Mouse (Mus musculus): Measurements from ENCODE around the gene Atpaf1. TPM values are rescaled to one million over a fixed set of nuclear protein-coding genes. Genes with fewer than 3 reads are reported as not detected.

The Atpaf1 gene
- polyA plus RNA-seq, 1 experiment: 35.7 TPM

DNA sequence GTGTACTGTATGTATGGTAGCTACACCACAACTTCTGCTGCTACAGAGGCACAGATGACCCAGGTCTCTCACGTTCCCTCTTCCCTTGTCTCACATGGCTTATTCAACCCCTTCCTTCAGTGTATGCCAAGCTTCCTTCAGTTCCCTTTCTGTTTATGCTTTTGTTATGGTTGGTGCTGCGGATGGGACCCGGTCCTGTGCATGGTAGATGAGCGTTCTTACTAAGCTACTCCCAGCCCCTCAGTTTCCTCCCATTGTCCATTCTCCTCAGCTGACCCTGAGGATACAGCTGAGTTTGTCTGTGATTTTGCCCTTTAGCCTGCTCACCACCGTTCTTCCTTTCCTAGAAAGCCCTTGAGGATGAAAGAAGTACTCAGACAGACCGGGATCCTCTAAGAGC is 67.0 kb downstream of the Atpaf1 start:
- H3K27me3 ChIP-seq (ENCODE audit: control insufficient read depth, insufficient read depth, low read length, poor library complexity, severe bottlenecking): no peaks in the 10 kb centered on the region
- no peaks in the 10 kb centered on the region for H3K4me1 ChIP-seq (ENCODE audit: control insufficient read depth, insufficient read depth, low read length)
- TF ChIP-seq CTCF (IDR thresholded peaks at IDR 0.05; ENCODE audit: low read depth, low read length): no peak
- no peak for TF ChIP-seq EP300 (IDR thresholded peaks at IDR 0.05; ENCODE audit: insufficient read depth, low read depth, low read length)
- TF ChIP-seq POLR2A (IDR thresholded peaks at IDR 0.05; ENCODE audit: insufficient read depth, low read length): no peak
- H3K27ac ChIP-seq (ENCODE audit: insufficient read depth, low read length): no peak overlapping the region
- peaks cover 2% of the 10 kb centered on the region; the same call in 1 of the 2 replicates for H3K36me3 ChIP-seq (ENCODE audit: control insufficient read depth, insufficient read depth, low read length, poor library complexity, severe bottlenecking)
- no peak overlapping the region for H3K9ac ChIP-seq (ENCODE audit: low read depth, poor library complexity, severe bottlenecking)
- no peak overlapping the region for H3K4me3 ChIP-seq (ENCODE audit: low read depth, low read length)
- H3K9me3 ChIP-seq (replicated peaks; ENCODE audit: control insufficient read depth, insufficient read depth, low read length, poor library complexity, severe bottlenecking): no peaks in the 10 kb centered on the region

GRCm38 (mm10) chr4:115855100-115855499 is 70.5 kb downstream of the Atpaf1 start:
- H3K9ac ChIP-seq (ENCODE audit: low read depth, poor library complexity, severe bottlenecking): no peak overlapping the region

GRCm38 (mm10) chr4:115855609-115856008 is 71.0 kb downstream of the Atpaf1 start:
- H3K36me3 ChIP-seq (ENCODE audit: control insufficient read depth, insufficient read depth, low read length, poor library complexity, severe bottlenecking): peaks cover 4% of the 10 kb centered on the region; the same call in 1 of the 2 replicates
- H3K9me3 ChIP-seq (replicated peaks; ENCODE audit: control insufficient read depth, insufficient read depth, low read length, poor library complexity, severe bottlenecking): no peaks in the 10 kb centered on the region
- H3K4me3 ChIP-seq (ENCODE audit: low read depth, low read length): no peak overlapping the region
- H3K27ac ChIP-seq (ENCODE audit: insufficient read depth, low read length): no peak overlapping the region
- no peaks in the 10 kb centered on the region for H3K27me3 ChIP-seq (ENCODE audit: control insufficient read depth, insufficient read depth, low read length, poor library complexity, severe bottlenecking)
- TF ChIP-seq EP300 (IDR thresholded peaks at IDR 0.05; ENCODE audit: insufficient read depth, low read depth, low read length) (no peak), CTCF (IDR thresholded peaks at IDR 0.05; ENCODE audit: low read depth, low read length) (no peak), POLR2A (IDR thresholded peaks at IDR 0.05; ENCODE audit: insufficient read depth, low read length) (no peak)
- H3K9ac ChIP-seq (ENCODE audit: low read depth, poor library complexity, severe bottlenecking): no peak overlapping the region
- no peaks in the 10 kb centered on the region for H3K4me1 ChIP-seq (ENCODE audit: control insufficient read depth, insufficient read depth, low read length)

More at GRCm38 (mm10) chr4:115855100-115855499, 70.5 kb downstream of the Atpaf1 start:
- H3K4me3 ChIP-seq (ENCODE audit: low read depth, low read length): no peak overlapping the region
- no peaks in the 10 kb centered on the region for H3K4me1 ChIP-seq (ENCODE audit: control insufficient read depth, insufficient read depth, low read length)
- H3K27ac ChIP-seq (ENCODE audit: insufficient read depth, low read length): no peak overlapping the region
- H3K27me3 ChIP-seq (ENCODE audit: control insufficient read depth, insufficient read depth, low read length, poor library complexity, severe bottlenecking): no peaks in the 10 kb centered on the region
- H3K36me3 ChIP-seq (ENCODE audit: control insufficient read depth, insufficient read depth, low read length, poor library complexity, severe bottlenecking): peaks cover 4% of the 10 kb centered on the region; the same call in 1 of the 2 replicates
- no peak for TF ChIP-seq EP300 (IDR thresholded peaks at IDR 0.05; ENCODE audit: insufficient read depth, low read depth, low read length)
- TF ChIP-seq CTCF (IDR thresholded peaks at IDR 0.05; ENCODE audit: low read depth, low read length): no peak
- no peak for TF ChIP-seq POLR2A (IDR thresholded peaks at IDR 0.05; ENCODE audit: insufficient read depth, low read length)
- H3K9me3 ChIP-seq (replicated peaks; ENCODE audit: control insufficient read depth, insufficient read depth, low read length, poor library complexity, severe bottlenecking): no peaks in the 10 kb centered on the region

DNA sequence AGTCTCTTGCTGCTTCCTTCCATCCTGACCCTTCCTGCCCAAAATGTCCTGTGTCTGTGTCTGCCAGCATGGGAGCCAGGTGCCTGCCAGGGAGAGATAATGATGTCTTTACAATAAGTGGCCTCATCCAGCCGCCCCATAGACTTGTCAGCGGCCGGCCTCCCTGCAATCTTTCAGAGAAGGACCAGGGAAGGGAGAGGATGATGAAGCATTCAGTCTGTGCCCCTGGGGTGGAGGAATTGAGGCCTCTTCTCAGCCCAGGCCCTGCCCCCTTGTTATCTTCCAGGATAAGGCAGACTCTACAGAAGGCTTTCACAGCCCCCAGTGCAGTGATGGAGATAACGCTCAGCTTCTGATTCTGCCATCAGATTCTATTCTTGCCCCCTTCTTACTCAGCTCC is 71.7 kb downstream of the Atpaf1 start:
- Histone ChIP-seq H3K9me3 (replicated peaks; ENCODE audit: control insufficient read depth, insufficient read depth, low read length, poor library complexity, severe bottlenecking) (no peaks in the 10 kb centered on the region), H3K27me3 (ENCODE audit: control insufficient read depth, insufficient read depth, low read length, poor library complexity, severe bottlenecking) (no peaks in the 10 kb centered on the region), H3K4me1 (ENCODE audit: control insufficient read depth, insufficient read depth, low read length) (no peaks in the 10 kb centered on the region), H3K9ac (ENCODE audit: low read depth, poor library complexity, severe bottlenecking) (no peak overlapping the region), H3K27ac (ENCODE audit: insufficient read depth, low read length) (no peak overlapping the region), H3K4me3 (ENCODE audit: low read depth, low read length) (no peak overlapping the region), H3K36me3 (ENCODE audit: control insufficient read depth, insufficient read depth, low read length, poor library complexity, severe bottlenecking) (0 out of 2 replicates have a peak, but pooled peaks cover 4% of the 10 kb centered on the region)
- TF ChIP-seq CTCF (IDR thresholded peaks at IDR 0.05; ENCODE audit: low read depth, low read length) (no peak), EP300 (IDR thresholded peaks at IDR 0.05; ENCODE audit: insufficient read depth, low read depth, low read length) (no peak), POLR2A (IDR thresholded peaks at IDR 0.05; ENCODE audit: insufficient read depth, low read length) (no peak)

- H3K4me1 ChIP-seq (ENCODE audit: control insufficient read depth, insufficient read depth, low read length): no peaks in the 10 kb centered on the region
- H3K9me3 ChIP-seq (replicated peaks; ENCODE audit: control insufficient read depth, insufficient read depth, low read length, poor library complexity, severe bottlenecking): no peaks in the 10 kb centered on the region
- TF ChIP-seq POLR2A (IDR thresholded peaks at IDR 0.05; ENCODE audit: insufficient read depth, low read length): no peak
- TF ChIP-seq CTCF (IDR thresholded peaks at IDR 0.05; ENCODE audit: low read depth, low read length): no peak
- TF ChIP-seq EP300 (IDR thresholded peaks at IDR 0.05; ENCODE audit: insufficient read depth, low read depth, low read length): no peak
- H3K27me3 ChIP-seq (ENCODE audit: control insufficient read depth, insufficient read depth, low read length, poor library complexity, severe bottlenecking): no peaks in the 10 kb centered on the region
- no peak overlapping the region for H3K4me3 ChIP-seq (ENCODE audit: low read depth, low read length)
- no peak overlapping the region for H3K9ac ChIP-seq (ENCODE audit: low read depth, poor library complexity, severe bottlenecking)
- H3K36me3 ChIP-seq (ENCODE audit: control insufficient read depth, insufficient read depth, low read length, poor library complexity, severe bottlenecking): 0 out of 2 replicates have a peak, but pooled peaks cover 4% of the 10 kb centered on the region
- H3K27ac ChIP-seq (ENCODE audit: insufficient read depth, low read length): no peak overlapping the region
Measured at GRCm38 (mm10) chr4:115857293-115857883, 72.8 kb downstream of the Atpaf1 start.

DNA sequence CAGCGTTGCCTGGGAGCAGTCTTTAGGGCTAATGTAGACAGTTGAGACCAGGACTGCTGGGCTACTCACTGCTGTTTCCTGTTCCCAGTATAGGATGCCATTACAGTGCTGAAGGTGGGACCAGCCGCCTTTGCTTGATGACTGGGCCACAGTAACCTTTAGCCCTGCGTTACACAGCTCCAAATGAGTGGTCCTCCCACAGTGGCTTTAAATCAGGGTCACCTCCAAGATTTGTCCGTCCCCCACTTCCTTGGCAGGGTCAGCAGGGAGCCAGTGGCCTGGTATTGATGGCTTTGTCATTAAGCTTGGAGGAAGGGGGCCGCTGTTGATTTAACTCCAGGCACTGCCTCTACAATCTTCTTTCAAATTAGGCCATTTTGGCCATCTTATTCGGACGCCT is 78.7 kb downstream of the Atpaf1 start:
- Histone ChIP-seq H3K9ac (ENCODE audit: low read depth, poor library complexity, severe bottlenecking) (no peak overlapping the region), H3K36me3 (ENCODE audit: control insufficient read depth, insufficient read depth, low read length, poor library complexity, severe bottlenecking) (no peaks in the 10 kb centered on the region), H3K27ac (ENCODE audit: insufficient read depth, low read length) (no peak overlapping the region), H3K27me3 (ENCODE audit: control insufficient read depth, insufficient read depth, low read length, poor library complexity, severe bottlenecking) (no peaks in the 10 kb centered on the region), H3K9me3 (replicated peaks; ENCODE audit: control insufficient read depth, insufficient read depth, low read length, poor library complexity, severe bottlenecking) (no peaks in the 10 kb centered on the region), H3K4me3 (ENCODE audit: low read depth, low read length) (no peak overlapping the region), H3K4me1 (ENCODE audit: control insufficient read depth, insufficient read depth, low read length) (no peaks in the 10 kb centered on the region)
- no peak for TF ChIP-seq POLR2A (IDR thresholded peaks at IDR 0.05; ENCODE audit: insufficient read depth, low read length)
- TF ChIP-seq EP300 (IDR thresholded peaks at IDR 0.05; ENCODE audit: insufficient read depth, low read depth, low read length): no peak
- no peak for TF ChIP-seq CTCF (IDR thresholded peaks at IDR 0.05; ENCODE audit: low read depth, low read length)

All from ES-Bruce4 (cell line).